Mouse (Mus musculus) kidney, adult 8-10 months (tissue): ENCODE results near the gene Rpap2.

ENCODE experiments used
- DNase-seq, 2 experiments: peaks; one replicate each; pipeline ENCODE4 v3.0.0; 2022

The Rpap2 gene

DNA sequence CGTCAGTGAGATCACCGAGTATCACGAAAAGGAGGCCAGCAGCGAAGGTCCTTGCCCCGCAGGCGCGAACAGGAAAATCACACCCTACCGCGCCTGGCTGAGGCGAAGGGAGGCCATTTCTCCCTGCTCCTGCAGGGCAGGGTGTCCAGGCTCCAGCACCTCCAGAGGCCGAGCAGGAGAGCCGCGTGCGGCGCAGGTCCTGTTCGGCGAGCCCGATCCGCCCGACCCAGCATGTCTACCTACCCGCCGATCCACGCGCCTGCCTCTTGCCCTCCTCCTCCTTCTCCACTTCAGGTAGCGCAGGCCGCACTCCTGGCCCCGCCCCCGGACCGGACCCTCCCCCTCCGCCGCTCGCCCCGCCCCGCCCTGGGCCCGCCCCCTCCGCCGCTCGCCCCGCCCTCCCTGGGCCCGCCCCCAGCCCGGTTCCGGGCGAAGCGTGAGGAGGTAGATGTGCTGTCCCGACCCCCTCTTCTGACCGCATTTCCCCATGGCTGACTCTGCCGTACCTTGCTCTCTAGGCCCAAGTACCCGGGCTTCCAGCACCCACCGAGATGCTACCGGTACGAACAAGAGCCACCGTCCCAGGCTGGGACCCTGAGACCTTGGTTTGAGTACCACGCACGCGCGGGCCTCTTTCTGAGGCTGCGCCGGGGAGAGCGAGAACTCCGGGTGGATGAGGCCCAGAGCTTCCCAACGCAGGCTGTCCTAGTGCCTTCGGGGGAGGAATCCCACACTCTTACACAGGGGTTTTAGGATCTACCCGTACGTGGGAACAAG is at the start of gene Rpap2, which contains the start of gene Glmn:
Gene Rpap2, plus strand, starts transcription at position 73 of the 777 bp plus-strand sequence.
Gene Glmn, minus strand, starts transcription at position 588 of the 777 bp plus-strand sequence.
- DNase-seq, result peak; percentile 85

DNA sequence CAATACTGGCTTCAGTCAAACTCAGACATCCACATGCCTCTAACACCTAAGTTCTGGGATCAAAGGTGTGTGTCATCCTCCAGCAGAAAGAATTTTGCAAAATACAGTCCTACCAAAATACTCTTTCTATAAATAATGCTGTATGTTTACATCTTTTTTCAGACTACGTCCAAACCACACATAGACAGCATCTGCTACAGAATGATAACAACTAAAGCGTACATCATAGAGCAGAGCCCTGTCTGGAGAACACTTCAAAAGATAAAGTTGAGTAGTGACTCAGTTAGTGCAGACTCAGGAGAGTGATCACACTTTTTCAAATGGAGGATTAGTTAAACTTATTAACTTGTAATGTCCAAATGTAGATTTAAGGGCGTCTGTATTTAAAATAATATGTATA is 49.2 kb upstream of the Rpap2 start:
- DNase-seq, result no peak

DNA sequence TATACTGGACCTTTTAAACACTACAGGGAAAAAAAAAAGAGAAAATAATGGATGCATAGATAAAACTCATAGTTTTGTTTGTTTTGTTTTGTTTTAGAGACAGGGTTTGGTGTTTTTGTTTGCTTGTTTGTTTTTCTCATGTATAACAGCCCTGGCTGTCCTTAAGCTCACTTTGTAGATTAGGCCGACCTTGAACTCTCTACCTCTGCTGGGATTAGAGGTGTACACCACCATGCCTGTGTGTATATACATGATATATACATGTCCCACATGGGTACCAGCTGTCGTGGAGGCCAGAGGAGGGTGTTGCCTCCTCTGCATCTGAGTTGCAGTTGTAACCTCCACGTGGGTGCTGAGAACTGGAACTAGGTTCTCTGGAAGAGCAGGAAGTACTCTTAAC is 48.7 kb upstream of the Rpap2 start:
- DNase-seq, result no peak

DNA sequence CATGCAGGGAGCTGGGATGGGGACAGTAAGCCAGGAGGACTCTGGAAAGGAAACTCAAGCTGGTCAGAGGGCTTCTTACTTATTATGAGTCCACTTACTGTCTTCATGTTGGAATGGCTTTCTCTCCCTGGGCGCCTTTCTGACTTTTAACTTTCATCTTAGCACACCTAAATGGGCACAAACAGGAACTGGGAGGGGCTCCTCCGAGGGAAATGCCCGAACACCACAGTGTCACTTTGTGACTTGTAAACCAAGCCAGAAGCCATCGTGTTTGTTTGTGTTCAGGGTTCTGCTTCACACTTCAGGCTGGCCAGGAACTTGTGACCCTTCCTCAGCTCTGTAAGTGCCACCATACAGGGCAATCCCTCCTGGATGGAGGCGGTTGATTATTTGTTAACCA is 42.8 kb upstream of the Rpap2 start:
- no peak for DNase-seq

DNA sequence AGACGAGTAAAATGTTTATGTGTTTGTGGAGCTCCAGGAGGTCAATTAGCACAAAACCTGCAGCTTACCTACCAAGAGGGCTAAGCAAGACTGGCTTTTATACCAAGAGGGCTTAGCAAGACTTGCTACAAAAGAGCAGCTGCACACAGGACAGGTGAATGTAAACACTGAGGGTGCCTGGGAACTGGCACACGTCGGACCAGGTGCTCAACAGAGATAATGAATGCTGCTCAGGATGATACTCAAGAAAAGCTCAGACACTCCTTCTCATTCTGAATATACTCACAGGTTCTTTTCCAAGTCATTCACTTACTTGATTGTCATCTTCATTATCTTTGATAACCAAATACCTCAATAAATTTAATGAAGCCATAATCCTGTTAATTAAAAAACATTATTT is 40.2 kb upstream of the Rpap2 start:
- DNase-seq, result no peak

DNA sequence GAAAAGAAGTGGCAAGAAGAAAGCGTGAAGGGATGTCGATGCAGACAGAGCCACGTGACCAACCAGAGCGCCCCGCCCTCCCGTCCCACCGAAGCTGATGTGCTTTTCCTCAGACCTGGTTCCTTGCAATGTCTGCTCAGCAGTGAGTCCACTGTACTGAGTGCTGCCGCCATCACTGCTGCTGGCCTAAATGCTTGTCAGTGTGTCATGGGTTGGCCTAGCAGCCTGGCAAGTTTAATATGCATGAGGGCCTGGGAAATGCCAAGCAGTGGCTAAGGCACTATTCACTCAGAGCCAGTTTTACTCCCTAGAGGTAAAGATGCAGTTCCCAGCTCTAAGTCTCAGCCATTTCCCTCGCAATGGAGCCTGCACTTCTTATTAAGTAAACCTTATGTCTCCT is 28.0 kb upstream of the Rpap2 start:
- no peak for DNase-seq

DNA sequence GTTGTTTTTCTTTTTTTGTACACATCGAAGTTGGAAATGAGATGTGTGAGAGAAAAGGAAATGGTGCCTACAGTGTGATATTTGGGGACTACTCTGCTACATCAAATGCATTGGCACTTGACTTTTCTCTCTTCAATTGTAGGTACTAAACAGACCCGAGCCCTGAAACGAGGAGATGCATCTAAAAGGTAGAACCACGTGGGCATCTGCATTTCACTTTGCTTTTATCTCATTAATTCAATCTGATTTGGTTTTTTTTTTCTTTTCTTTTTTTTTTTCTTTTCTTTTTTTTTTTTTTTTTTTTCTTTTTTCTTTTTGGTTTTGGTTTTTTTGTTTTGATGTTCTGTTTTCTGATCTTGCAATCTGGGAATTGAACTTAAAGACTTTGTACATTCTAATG is 1.2 kb downstream of the Rpap2 start:
- no peak for DNase-seq

DNA sequence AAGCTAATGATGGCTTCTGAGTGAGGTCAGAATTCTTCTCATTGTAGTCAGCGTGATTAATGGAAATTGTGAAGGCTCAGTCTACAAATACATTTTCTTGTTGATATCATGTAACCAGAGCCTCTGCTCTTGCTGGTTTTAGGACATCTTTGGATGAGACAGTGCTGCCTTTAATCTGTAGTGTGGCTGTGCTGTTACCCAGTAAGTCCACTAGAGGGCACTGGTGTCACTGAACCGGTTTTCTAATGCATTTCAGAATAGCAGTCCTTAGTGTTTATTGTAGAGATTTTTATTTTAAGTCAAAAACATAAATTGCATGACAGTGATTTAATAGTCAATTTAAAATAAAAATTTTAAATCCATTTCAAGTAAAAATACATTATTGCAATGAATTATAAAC is 14.1 kb downstream of the Rpap2 start:
- DNase-seq, result peak; percentile 12 to 56

DNA sequence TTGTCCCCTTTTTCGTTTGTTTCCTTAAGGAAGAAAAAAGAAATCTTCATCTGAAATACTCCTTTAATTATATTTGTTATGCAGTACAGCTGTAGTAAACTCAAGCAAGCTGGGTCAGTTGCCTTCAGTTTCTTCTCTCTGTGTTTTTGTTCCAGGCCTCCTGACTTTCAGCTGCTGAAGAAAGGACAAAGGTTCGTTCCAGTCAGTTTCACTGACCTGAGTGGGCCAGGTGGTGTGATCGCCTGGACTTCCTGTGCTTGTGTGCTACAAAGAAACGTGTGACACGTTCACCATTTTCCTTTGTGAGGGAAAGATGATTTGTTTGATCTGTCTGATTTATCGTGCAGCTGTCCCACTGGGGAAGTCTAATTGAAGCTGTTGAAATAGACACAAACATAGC is 20.8 kb downstream of the Rpap2 start:
- peak; percentile 18 to 31 for DNase-seq

DNA sequence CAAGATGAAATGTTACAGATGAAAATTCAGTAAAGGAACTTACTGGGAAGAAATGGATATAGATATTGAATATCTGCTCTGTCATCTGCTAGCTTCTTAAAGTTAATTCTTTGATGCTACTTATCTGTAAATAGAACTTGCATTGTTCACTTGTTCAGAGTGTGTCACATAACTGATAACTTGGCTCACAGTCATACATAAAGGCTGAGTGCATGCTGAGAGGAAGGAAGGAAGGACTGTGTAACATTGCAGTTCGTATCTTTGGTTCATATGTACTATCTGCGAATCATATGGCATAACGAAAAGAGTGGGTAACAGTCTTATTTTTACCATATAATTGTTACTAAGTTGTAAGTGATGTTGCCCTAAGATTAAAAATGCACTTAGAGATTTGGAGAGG is 24.2 kb downstream of the Rpap2 start:
- no peak for DNase-seq

DNA sequence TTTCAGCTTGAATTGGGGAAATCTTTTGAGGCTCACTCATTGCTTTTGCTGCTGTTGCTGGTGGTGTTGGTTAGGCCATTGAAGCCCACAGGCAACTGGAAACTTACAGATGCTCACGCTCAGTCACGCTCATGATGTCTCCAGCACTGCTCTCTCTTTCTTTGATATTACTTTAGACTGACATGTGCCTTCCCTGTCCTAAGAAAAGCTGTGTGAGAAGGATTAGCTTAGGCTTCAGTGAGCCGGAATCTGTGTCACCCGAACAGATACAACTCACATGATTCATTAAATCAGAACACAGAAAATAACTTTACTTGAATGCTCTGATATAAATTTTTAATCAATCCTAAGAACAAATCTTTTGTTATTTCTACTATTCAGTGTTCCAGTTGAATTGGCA is 36.5 kb downstream of the Rpap2 start:
- DNase-seq, result no peak

DNA sequence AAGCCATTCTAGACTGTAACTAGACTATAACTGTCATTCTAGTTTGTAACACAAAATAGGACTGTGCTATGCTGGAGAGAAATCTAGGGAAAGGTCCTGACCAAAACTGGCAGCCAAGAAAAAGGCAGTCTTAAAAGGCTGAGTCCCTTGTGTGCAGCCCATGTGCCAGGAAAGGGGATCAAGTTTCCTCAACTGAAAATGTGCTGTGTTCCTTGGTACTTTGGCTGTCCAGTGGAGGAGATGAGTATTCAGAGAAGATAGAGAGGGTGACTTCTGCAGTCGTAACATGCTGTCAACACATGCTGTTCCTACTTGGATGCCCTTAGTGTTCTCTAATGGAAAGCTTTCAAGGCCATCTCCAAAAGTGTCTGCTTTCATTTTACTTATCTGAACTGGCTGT is 39.9 kb downstream of the Rpap2 start:
- DNase-seq, result no peak

DNA sequence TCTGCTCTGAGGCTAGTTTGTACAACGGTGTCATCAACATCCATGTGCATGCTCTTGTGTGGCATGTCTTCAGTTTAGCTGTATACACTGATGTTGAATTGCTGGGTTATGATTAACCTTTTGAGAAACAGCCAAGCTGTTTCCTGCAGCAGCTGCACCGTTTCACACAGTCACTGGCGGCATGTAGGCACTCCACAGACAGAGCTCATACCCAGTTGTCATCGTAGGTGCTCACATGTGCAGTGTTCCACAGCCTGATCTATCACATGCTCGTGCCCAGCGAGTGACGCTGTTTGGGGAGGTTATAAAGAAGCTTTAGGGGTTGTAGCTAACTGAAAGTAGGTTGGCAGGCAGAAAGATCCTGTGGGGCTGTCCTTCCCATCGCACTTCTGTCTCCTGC is 41.2 kb downstream of the Rpap2 start:
- DNase-seq, result no peak

DNA sequence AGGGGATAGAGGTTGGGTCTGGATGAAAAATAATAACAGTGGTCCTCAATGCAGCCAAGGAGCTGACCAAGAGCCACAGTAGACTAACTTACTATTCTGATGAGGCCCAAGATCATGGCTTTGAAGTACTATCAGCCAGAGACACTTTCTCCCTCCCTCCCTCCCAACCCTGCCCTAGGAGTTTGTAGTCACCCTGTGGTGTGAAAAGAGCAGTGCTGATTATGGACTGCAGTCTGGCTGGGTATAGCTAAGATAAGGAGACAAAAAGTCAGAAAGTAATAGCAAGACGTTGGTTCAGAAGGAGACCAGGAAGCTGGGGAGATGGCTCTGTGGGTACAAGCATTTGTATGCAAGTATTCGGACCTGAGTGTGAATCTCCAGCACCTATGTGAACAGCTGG is 47.4 kb downstream of the Rpap2 start:
- DNase-seq, result no peak

DNA sequence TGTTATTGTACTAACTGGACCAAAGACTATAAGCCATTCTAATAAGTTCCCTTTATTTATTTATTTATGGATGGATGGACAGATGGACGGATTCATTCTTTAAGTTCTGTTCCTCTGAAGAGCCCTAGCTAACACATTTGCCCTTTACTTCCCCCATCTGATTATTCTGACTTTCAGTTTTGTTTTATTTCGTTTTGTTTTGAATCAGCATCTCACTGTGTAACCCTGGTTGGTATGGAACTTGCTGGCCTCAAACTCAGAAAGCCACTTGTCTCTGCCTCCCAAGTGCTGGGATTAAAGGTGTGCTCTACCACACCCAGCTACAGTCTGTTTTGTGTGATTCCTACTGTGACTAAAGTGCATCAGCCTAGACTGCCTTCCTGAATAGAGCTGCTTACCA is 48.8 kb downstream of the Rpap2 start:
- DNase-seq, result no peak

DNA sequence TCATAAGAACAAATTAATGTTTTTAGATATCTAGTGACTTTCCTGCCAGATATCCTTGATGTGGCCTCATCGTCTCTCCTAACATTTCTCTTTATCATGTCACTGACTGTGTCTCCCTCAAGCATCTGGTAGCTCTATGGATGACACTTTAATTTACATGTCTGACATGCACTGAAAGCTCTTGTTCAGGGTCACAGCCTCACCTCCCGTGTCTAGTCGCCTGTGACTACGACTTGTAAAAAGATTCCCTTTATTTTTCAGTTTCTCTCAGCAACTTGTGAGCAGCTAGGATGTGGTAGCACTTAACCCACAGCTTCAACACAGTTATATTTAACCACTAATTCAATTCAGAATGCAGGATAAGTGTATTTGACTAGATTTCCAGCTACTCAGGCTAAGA is 50.4 kb downstream of the Rpap2 start:
- DNase-seq, result no peak

DNA sequence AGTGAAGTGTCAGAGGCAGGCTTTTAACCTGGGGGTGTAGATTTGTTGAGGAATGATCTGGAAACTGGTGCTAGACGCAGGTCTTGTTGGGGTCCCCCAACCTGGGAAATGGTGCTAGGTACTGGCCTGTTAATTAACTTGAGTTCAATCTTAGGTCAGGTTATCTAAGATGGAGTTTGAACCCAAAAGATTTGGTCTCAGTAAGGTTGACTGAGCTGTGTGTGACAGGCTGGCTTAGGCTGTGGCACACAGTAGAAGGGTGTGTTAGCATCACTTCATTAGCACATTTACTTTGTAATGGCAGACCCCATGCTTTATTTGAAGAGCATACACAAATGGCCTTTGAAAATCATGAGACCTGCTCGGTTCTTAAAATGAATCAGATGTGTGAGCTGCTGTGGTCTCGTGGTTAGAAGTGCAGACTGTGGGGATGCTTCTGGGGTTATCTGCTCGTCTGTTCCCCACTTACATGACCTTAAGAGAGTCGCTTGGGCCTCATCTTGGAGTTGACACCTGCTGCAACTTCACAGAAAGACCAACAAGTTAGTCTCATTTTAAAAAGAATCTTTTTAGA is 51.5 kb downstream of the Rpap2 start:
- no peak for DNase-seq

DNA sequence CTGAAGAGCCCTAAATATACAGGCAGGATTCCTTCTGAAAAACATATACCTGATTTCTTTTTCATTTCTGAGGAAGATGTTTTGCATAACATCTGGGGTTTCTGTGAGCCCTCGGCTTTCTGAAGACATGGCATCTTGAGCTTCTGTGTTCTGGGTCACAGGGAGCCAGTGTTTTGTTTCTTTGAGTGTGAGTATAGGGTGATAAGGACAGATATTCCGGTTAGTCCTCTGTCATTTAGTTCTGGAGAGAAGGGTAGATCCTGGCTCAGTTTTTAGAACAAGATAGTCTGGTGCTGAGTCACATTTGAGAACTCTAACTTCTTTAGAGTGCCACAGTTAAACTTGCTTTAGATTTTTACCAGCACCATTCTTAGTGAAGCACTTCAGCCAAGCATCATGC is 52.5 kb downstream of the Rpap2 start:
- no peak for DNase-seq

DNA sequence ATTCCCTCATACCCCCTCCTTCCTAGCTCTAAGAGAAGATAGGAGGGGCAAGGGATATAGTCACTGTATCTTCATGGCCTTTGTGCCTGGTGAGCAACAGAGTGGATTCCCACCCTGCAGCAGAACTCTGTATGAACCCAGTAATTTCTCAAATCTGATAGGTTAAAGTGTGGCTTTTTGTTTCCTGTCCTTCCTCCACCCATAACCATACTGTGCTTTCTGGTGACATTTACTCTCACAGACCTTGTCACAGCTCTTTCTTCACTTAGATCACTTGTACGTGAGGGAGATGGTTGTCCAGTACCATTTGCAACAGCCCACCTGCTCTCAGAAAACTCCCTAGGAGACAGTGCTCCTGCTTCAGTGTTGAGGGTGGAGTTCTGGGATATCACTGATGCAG is 53.3 kb downstream of the Rpap2 start:
- DNase-seq, result no peak

DNA sequence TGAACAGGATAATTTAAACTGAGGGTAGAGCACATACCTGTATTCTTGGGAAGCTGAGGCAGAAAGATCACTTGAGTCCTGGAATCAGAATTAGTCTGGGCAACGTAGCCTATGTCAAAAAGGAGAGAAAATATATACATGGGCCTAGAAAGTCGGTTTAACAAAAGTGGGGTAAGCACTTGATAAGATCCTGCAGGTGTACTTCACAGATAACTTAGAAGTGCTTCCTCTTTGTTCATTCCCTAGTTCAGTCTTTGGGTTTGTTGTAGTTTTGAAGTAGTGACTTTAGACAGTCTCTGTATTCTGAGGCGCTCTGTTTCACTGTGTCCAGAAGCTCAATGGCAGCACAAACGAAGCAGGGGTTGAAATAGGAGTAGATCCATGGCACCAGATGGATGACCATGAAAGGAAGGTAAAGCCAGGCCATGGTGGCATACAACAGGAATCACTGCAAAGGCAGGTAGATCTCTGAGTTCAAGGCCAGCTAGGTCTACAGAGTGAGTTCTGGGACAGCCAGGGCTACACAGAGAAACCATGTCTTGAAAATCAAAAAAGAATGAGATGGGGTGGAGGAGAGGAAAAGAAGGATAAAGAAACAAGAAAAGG is 55.0 kb downstream of the Rpap2 start:
- DNase-seq, result no peak

DNA sequence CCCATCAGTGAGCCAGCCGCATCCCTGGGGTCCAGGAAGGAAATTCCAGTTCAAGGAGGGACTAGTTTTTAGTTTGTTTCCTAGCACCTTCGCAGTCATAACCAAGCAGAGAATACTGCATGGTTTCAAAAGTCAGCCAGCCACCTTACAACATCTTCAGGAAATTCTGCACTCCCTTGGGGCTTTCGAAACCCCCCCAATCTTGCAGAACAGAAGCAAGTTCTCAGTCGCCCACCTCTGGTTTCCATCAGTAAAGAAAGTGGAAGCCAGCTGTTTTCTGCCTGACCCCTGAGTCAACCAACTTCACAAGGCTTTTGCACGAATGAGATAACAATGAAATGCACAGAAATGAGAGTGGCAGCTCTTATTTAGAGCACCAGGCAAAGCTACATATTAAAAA is 81.2 kb downstream of the Rpap2 start:
- no peak for DNase-seq

DNA sequence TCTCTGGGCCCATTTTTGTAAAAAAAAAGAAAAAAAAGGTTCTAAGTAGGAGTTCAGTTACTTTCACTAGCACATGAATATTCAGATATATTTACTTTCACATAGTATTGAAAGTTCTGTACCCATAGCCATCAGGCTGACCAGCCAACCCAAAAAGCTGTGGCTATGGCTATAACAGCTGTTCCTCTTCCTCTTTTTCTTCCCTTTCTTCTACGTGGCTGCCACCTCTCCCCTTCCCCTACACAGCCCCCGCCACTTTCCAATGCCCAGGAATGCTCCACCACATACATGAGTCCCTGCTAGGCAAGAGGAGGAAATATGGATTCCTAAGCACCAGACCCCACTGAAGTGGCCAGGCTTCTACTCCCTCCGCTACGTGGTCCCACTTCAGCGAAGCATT is 84.1 kb downstream of the Rpap2 start:
- DNase-seq, result no peak

DNA sequence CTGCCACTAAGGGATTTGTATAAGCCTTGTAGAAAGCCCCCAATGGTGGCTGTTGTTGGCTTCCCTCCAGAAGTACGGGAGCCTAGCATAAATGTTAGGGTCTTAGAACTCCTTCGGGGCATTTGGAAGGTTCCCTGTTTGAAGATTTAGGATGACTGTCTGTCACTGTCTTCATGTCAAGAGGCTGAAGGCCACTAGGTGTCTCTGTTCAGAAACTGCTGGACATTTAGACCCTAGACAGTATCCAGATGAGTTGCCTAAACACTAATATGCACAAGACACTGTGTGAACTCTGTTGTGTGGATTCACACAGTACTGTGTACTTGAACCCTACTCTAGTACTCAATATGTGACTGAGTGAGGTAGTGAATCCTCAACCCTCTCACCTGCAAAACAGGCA is 87.2 kb downstream of the Rpap2 start:
- peak in 1 of 2 experiments; percentile 2 for DNase-seq

DNA sequence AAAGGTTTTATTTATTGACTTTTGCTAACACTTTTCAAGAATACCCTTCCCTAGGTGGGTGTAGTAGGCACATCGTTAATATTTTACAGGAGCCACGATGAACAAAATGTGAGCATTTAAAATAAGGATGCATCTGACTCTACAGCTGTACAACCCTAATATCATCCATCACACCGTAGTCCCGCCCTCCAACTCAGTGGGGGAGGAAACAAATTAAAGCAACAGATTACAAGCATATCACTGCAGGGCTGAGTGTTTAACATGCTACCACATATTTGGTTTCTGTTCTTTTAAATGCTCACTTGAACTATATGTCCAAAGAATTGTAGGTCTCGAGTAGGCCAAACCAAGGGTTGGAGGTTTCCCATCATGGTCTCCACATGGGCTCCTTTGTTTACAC is 90.0 kb downstream of the Rpap2 start:
- no peak for DNase-seq
